Mouse (Mus musculus) myocyte (in vitro differentiated cells): ENCODE measurements around the gene Ncor2. TPM values are rescaled to one million over a fixed set of nuclear protein-coding genes. Genes with fewer than 3 reads are reported as not detected.

Experiments
- H3K27me3 ChIP-seq: one replicate; pipeline ENCODE4 v1.6.1; 2011; ENCODE audit not compliant: control insufficient read depth, insufficient read depth, insufficient read length
- H3K36me3 ChIP-seq: one replicate; pipeline ENCODE4 v1.6.1; 2011; ENCODE audit not compliant: control insufficient read depth, insufficient read depth
- H3K4me2 ChIP-seq: one replicate; pipeline ENCODE4 v1.6.1; 2011; ENCODE audit warnings: low read depth, control low read depth
- H3K4me3 ChIP-seq: one replicate; pipeline ENCODE4 v1.5.1; 2011; ENCODE audit warnings: mild to moderate bottlenecking, control low read depth, moderate library complexity
- H3K79me2 ChIP-seq: one replicate; pipeline ENCODE4 v1.6.1; 2011; ENCODE audit not compliant: control insufficient read depth, insufficient read depth
- H3ac ChIP-seq: one replicate; pipeline ENCODE4 v1.6.1; 2011; ENCODE audit not compliant: control insufficient read depth, insufficient read length
- CEBPB ChIP-seq: IDR thresholded peaks from 2 replicates; pipeline ENCODE4 v1.6.1; 2011; ENCODE audit warnings: mild to moderate bottlenecking, moderate library complexity; ENCODE audit not compliant: poor library complexity, insufficient read depth, severe bottlenecking
- E2F4 ChIP-seq: IDR thresholded peaks from one replicate; pipeline ENCODE4 v1.6.1; 2011; ENCODE audit warnings: mild to moderate bottlenecking, control low read depth, moderate library complexity; ENCODE audit not compliant: insufficient read depth
- MAX ChIP-seq: IDR thresholded peaks from one replicate; pipeline ENCODE4 v1.6.1; 2011; ENCODE audit warnings: low read depth, mild to moderate bottlenecking, control low read depth
- MYOD1 ChIP-seq, 3 experiments: IDR thresholded peaks; one replicate each; pipeline ENCODE4 v1.6.1; 2011; ENCODE audit warnings: control low read depth in 2 of 3, low read depth in 2 of 3, mild to moderate bottlenecking in 2 of 3, moderate library complexity in 1 of 3; ENCODE audit not compliant: insufficient read length in 2 of 3, control insufficient read depth in 1 of 3
- MYOG ChIP-seq, 3 experiments: IDR thresholded peaks; one replicate each; pipeline ENCODE4 v1.6.1; 2011; ENCODE audit warnings: control low read depth in 2 of 3, low read depth in 2 of 3, mild to moderate bottlenecking in 2 of 3; ENCODE audit not compliant: insufficient read length in 2 of 3, control insufficient read depth in 1 of 3, insufficient read depth in 1 of 3
- POLR2A ChIP-seq: IDR thresholded peaks from one replicate; pipeline ENCODE4 v1.6.1; 2011; ENCODE audit warnings: low read depth, mild to moderate bottlenecking, control low read depth, moderate library complexity; ENCODE audit not compliant: insufficient read length
- POLR2AphosphoS2 ChIP-seq: IDR thresholded peaks from one replicate; pipeline ENCODE4 v1.6.1; 2011; ENCODE audit warnings: low read depth, control low read depth; ENCODE audit not compliant: insufficient read length
- REST ChIP-seq: IDR thresholded peaks from one replicate; pipeline ENCODE4 v1.6.1; 2011; ENCODE audit warnings: mild to moderate bottlenecking, control low read depth, moderate library complexity; ENCODE audit not compliant: insufficient read depth, insufficient read length
- SRF ChIP-seq: IDR thresholded peaks from one replicate; pipeline ENCODE4 v1.6.1; 2011; ENCODE audit warnings: low read depth; ENCODE audit not compliant: control insufficient read depth, insufficient read length
- TCF12 ChIP-seq: IDR thresholded peaks from one replicate; pipeline ENCODE4 v1.6.1; 2011; ENCODE audit warnings: mild to moderate bottlenecking, control low read depth; ENCODE audit not compliant: poor library complexity, insufficient read depth, severe bottlenecking
- TCF3 ChIP-seq: IDR thresholded peaks from one replicate; pipeline ENCODE4 v1.6.1; 2011; ENCODE audit warnings: low read depth, control low read depth; ENCODE audit not compliant: insufficient read length
- USF1 ChIP-seq: IDR thresholded peaks from one replicate; pipeline ENCODE4 v1.6.1; 2011; ENCODE audit warnings: low read depth, mild to moderate bottlenecking, control low read depth, moderate library complexity
- polyA plus RNA-seq: library from polyadenylated mRNA; unstranded; fragments of >200 nt; fragmentation: generic; extraction: Trizol; gene quantifications from one replicate; pipeline ENCODE4 v1.2.1, GENCODE M21; 2012; ENCODE audit warnings: missing spikeins

The Ncor2 gene
- polyA plus RNA-seq, 1 experiment, result 127 TPM

- TF ChIP-seq USF1 (no peak), MAX (no peak), SRF (no peak), REST (no peak), CEBPB (no peak)
- H3K79me2 ChIP-seq, result peaks cover 96% of the 10 kb centered on the region
- H3ac ChIP-seq, result no peak overlapping the region
- H3K27me3 ChIP-seq, result no peaks in the 10 kb centered on the region
- peak overlapping the region; percentile 32 for H3K4me2 ChIP-seq
- no peaks in the 10 kb centered on the region for H3K36me3 ChIP-seq
- H3K4me3 ChIP-seq, result no peak overlapping the region
Measured at GRCm38 (mm10) chr5:125148173-125148572, 30.8 kb downstream of the Ncor2 start.

- no peak overlapping the region for H3K4me2 ChIP-seq
- peaks cover 95% of the 10 kb centered on the region for H3K79me2 ChIP-seq
Measured at GRCm38 (mm10) chr5:125147124-125147523, 31.9 kb downstream of the Ncor2 start.

GRCm38 (mm10) chr5:125143114-125143872 lies 35.7 kb downstream of the Ncor2 start:
- no peaks in the 10 kb centered on the region for H3K27me3 ChIP-seq
- no peaks in the 10 kb centered on the region for H3K36me3 ChIP-seq
- TF ChIP-seq SRF (no peak), TCF12 (no peak), POLR2AphosphoS2 (peak; percentile 33), POLR2A (no peak), USF1 (no peak), MYOD1 (IDR thresholded peaks at IDR 0.05; ENCODE audit: control insufficient read depth in 1 of 3, insufficient read length in 2 of 3, low read depth in 2 of 3) (no peak)
- no peak overlapping the region for H3K4me2 ChIP-seq
- no peak overlapping the region for H3K4me3 ChIP-seq
- no peak overlapping the region for H3ac ChIP-seq
- H3K79me2 ChIP-seq, result peaks cover 87% of the 10 kb centered on the region

More at GRCm38 (mm10) chr5:125147124-125147523, 31.9 kb downstream of the Ncor2 start:
- H3K4me3 ChIP-seq, result no peak overlapping the region
- H3ac ChIP-seq, result no peak overlapping the region
- H3K36me3 ChIP-seq, result no peaks in the 10 kb centered on the region
- H3K27me3 ChIP-seq, result no peaks in the 10 kb centered on the region
- no peak for TF ChIP-seq TCF12
- no peak for TF ChIP-seq E2F4
- TF ChIP-seq SRF, result no peak
- no peak for TF ChIP-seq MAX
- no peak for TF ChIP-seq TCF3
- TF ChIP-seq POLR2AphosphoS2, result no peak
- TF ChIP-seq CEBPB, result no peak
- no peak for TF ChIP-seq MYOD1 (IDR thresholded peaks at IDR 0.05; ENCODE audit: control insufficient read depth in 1 of 3, insufficient read length in 2 of 3, low read depth in 2 of 3)
- no peak for TF ChIP-seq MYOG (IDR thresholded peaks at IDR 0.05; ENCODE audit: control insufficient read depth in 1 of 3, insufficient read depth in 1 of 3, insufficient read length in 2 of 3, low read depth in 2 of 3)

- Histone ChIP-seq H3K36me3 (no peaks in the 10 kb centered on the region), H3ac (no peak overlapping the region), H3K4me2 (peak overlapping the region; percentile 70), H3K4me3 (peak overlapping the region; percentile 34), H3K79me2 (peaks cover 87% of the 10 kb centered on the region), H3K27me3 (no peaks in the 10 kb centered on the region)
- no peak for TF ChIP-seq TCF3
- TF ChIP-seq SRF, result peak; percentile 86
- TF ChIP-seq MAX, result no peak
- peak; percentile 45; the same call in 1 of the 2 replicates for TF ChIP-seq CEBPB
Measured at GRCm38 (mm10) chr5:125141916-125142315, 37.1 kb downstream of the Ncor2 start.

- no peaks in the 10 kb centered on the region for H3K27me3 ChIP-seq
- H3K4me2 ChIP-seq, result peak overlapping the region; percentile 70
- H3ac ChIP-seq, result peak overlapping the region; percentile 22
- peaks cover 87% of the 10 kb centered on the region for H3K79me2 ChIP-seq
- H3K4me3 ChIP-seq, result peak overlapping the region; percentile 34
- TF ChIP-seq POLR2A (peak; percentile 48), TCF12 (no peak), USF1 (no peak), MYOG (IDR thresholded peaks at IDR 0.05; ENCODE audit: control insufficient read depth in 1 of 3, insufficient read depth in 1 of 3, insufficient read length in 2 of 3, low read depth in 2 of 3) (peak in 2 of 3 experiments; percentile 48 to 80), MYOD1 (IDR thresholded peaks at IDR 0.05; ENCODE audit: control insufficient read depth in 1 of 3, insufficient read length in 2 of 3, low read depth in 2 of 3) (peak in 2 of 3 experiments; percentile 45 to 87), SRF (no peak), REST (no peak)
- H3K36me3 ChIP-seq, result no peaks in the 10 kb centered on the region
Measured at GRCm38 (mm10) chr5:125141525-125141880, 37.5 kb downstream of the Ncor2 start.
